Mouse (Mus musculus) CH12.LX (cell line): ENCODE results near the gene Rsph14. TPM values are rescaled to one million over a fixed set of nuclear protein-coding genes. Genes with fewer than 3 reads are reported as not detected.

ENCODE experiments used
- DNase-seq: peaks from one replicate; pipeline ENCODE4 v3.0.0-alpha.2; 2013; ENCODE audit errors: extremely low read depth
- H3K27ac ChIP-seq: 2 replicates; pipeline ENCODE4 v1.5.1; 2012; ENCODE audit warnings: low read depth, mild to moderate bottlenecking, control low read depth, moderate library complexity; ENCODE audit not compliant: insufficient read depth
- H3K27me3 ChIP-seq: replicated peaks from 2 replicates; pipeline ENCODE3; 2012; ENCODE audit warnings: inconsistent platforms
- H3K36me3 ChIP-seq, 2 experiments: replicated peaks in 1 of 2; 2 replicates each; pipeline versions ENCODE3 to v1.6.1; 2012; ENCODE audit warnings: inconsistent platforms in 1 of 2, low read length in 1 of 2, mild to moderate bottlenecking in 1 of 2, mixed read lengths in 1 of 2, moderate library complexity in 1 of 2; ENCODE audit not compliant: control insufficient read depth in 1 of 2, insufficient read depth in 1 of 2
- H3K4me1 ChIP-seq, 2 experiments: 2 replicates each; pipeline ENCODE4 v1.6.1; 2012; ENCODE audit warnings: inconsistent platforms in 1 of 2, moderate library complexity in 1 of 2; ENCODE audit not compliant: insufficient read depth in 2 of 2, control insufficient read depth in 1 of 2
- H3K4me2 ChIP-seq: 2 replicates; pipeline ENCODE4 v1.6.1; 2012; ENCODE audit warnings: low read depth, mild to moderate bottlenecking, control low read depth; ENCODE audit not compliant: poor library complexity, insufficient read depth, severe bottlenecking
- H3K4me3 ChIP-seq, 3 experiments: fragments of 150-350 bp in 1 of 3; sonication (generic) in 1 of 3; replicated peaks in 1 of 3; 2 replicates each; pipeline versions ENCODE3 to v1.5.1; 2011 to 2012; ENCODE audit warnings: low read depth in 2 of 3, low read length in 2 of 3, mild to moderate bottlenecking in 2 of 3, moderate library complexity in 2 of 3, control low read depth in 1 of 3, improper control_type of control experiment in 1 of 3, inconsistent platforms in 1 of 3, mixed read lengths in 1 of 3; ENCODE audit not compliant: poor library complexity in 1 of 3
- H3K79me2 ChIP-seq: replicated peaks from 2 replicates; pipeline ENCODE4 v1.6.1; 2012; ENCODE audit warnings: mild to moderate bottlenecking, moderate library complexity; ENCODE audit not compliant: control insufficient read depth, poor library complexity, insufficient read depth, severe bottlenecking; ENCODE audit errors: extremely low read depth
- H3K9ac ChIP-seq: 2 replicates; pipeline ENCODE4 v1.6.1; 2012; ENCODE audit warnings: low read depth, mild to moderate bottlenecking, control low read depth, moderate library complexity; ENCODE audit not compliant: insufficient read depth
- H3K9me3 ChIP-seq: replicated peaks from 2 replicates; pipeline ENCODE3; 2012; ENCODE audit warnings: low read length, inconsistent platforms, mixed read lengths
- BHLHE40 ChIP-seq: IDR thresholded peaks from 2 replicates; pipeline ENCODE4 v1.6.1; 2011; ENCODE audit warnings: mild to moderate bottlenecking, low read depth, low read length, improper control_type of control experiment
- CHD1 ChIP-seq: IDR thresholded peaks from 2 replicates; pipeline ENCODE4 v1.6.1; 2012; ENCODE audit warnings: low read depth, low read length, improper control_type of control experiment, inconsistent platforms
- CTCF ChIP-seq, 2 experiments: IDR thresholded peaks in 1 of 2; conservative IDR thresholded peaks in 1 of 2; 2 replicates each; pipeline ENCODE4 v1.5.1; 2011 to 2012; ENCODE audit warnings: low read depth in 2 of 2, low read length in 2 of 2, improper control_type of control experiment in 1 of 2, inconsistent platforms in 1 of 2, mild to moderate bottlenecking in 1 of 2, moderate library complexity in 1 of 2
- E2F4 ChIP-seq: IDR thresholded peaks from 2 replicates; pipeline ENCODE4 v1.6.1; 2011; ENCODE audit warnings: low read depth, low read length, improper control_type of control experiment; ENCODE audit not compliant: insufficient replicate concordance
- ELF1 ChIP-seq: IDR thresholded peaks from 2 replicates; pipeline ENCODE4 v1.6.1; 2014; ENCODE audit warnings: low read depth, mild to moderate bottlenecking, inconsistent platforms, low read length, improper control_type of control experiment
- ETS1 ChIP-seq: conservative IDR thresholded peaks from 2 replicates; pipeline ENCODE4 v1.6.1; 2012; ENCODE audit warnings: low read depth, mild to moderate bottlenecking, inconsistent platforms, low read length, improper control_type of control experiment, moderate library complexity
- IRF4 ChIP-seq: IDR thresholded peaks from 2 replicates; pipeline ENCODE4 v1.6.1; 2014; ENCODE audit warnings: low read depth, mild to moderate bottlenecking, inconsistent platforms, low read length, improper control_type of control experiment
- JUND ChIP-seq: conservative IDR thresholded peaks from 2 replicates; pipeline ENCODE4 v1.6.1; 2011; ENCODE audit warnings: low read depth, low read length, improper control_type of control experiment
- MAZ ChIP-seq: IDR thresholded peaks from 2 replicates; pipeline ENCODE4 v1.6.1; 2012; ENCODE audit warnings: low read depth, mild to moderate bottlenecking, inconsistent platforms, low read length, improper control_type of control experiment, moderate library complexity
- NELFE ChIP-seq: IDR thresholded peaks from 2 replicates; pipeline ENCODE4 v1.6.1; 2011; ENCODE audit warnings: low read depth, low read length, improper control_type of control experiment
- NRF1 ChIP-seq: IDR thresholded peaks from 2 replicates; pipeline ENCODE4 v1.6.1; 2014; ENCODE audit warnings: low read depth, mild to moderate bottlenecking, inconsistent platforms, low read length, improper control_type of control experiment, moderate library complexity
- RAD21 ChIP-seq: IDR thresholded peaks from 2 replicates; pipeline ENCODE4 v1.6.1; 2011; ENCODE audit warnings: low read depth, mild to moderate bottlenecking, low read length, improper control_type of control experiment, moderate library complexity
- SIN3A ChIP-seq: IDR thresholded peaks from 2 replicates; pipeline ENCODE4 v1.6.1; 2012; ENCODE audit warnings: low read length, improper control_type of control experiment, inconsistent platforms
- SMC3 ChIP-seq: IDR thresholded peaks from 2 replicates; pipeline ENCODE4 v1.6.1; 2011; ENCODE audit warnings: low read depth, low read length, improper control_type of control experiment
- TBP ChIP-seq: conservative IDR thresholded peaks from 2 replicates; pipeline ENCODE4 v1.6.1; 2011; ENCODE audit warnings: low read depth, low read length, improper control_type of control experiment
- ZC3H11A ChIP-seq: IDR thresholded peaks from 2 replicates; pipeline ENCODE4 v1.6.1; 2012; ENCODE audit warnings: low read depth, mild to moderate bottlenecking, inconsistent platforms, low read length, improper control_type of control experiment
- ZKSCAN1 ChIP-seq: IDR thresholded peaks from 2 replicates; pipeline ENCODE4 v1.6.1; 2012; ENCODE audit warnings: low read depth, inconsistent platforms, low read length, improper control_type of control experiment, borderline replicate concordance
- dilution Hi-C: fragments of 300-500 bp; cut with MboI; formaldehyde crosslinking; loops from 2 replicates; pipeline ENCODE4 v1.14.3; 2020; ENCODE audit warnings: low sequenced_read_pairs; ENCODE audit not compliant: extremely low pct_unique_long_range_greater_than_20kb, extremely low pct_ligation_motif_present
- in situ Hi-C: fragments of 300-500 bp; cut with MboI; formaldehyde crosslinking; loops from 3 replicates; pipeline ENCODE4 v1.14.3; 2019; ENCODE audit warnings: low sequenced_read_pairs, low pct_ligation_motif_present, low pct_unique_long_range_greater_than_20kb, mixed read lengths
- polyA plus RNA-seq: library from polyadenylated mRNA; unstranded; fragments of >175 nt; gene quantifications from 2 replicates; pipeline ENCODE4 v1.2.1, GENCODE M21; 2012; ENCODE audit warnings: low read depth; ENCODE audit not compliant: insufficient read length
- total RNA-seq, 2 experiments: library from RNA; depleted of rRNA; stranded (reverse); fragments of 300-350 nt in 1 of 2; fragments of >200 nt in 1 of 2; gene quantifications; 2 replicates each; pipeline ENCODE4 v1.2.3; 2012 to 2014

Rsph14 gene
- total and polyA plus RNA-seq, 3 experiments: not detected

DNA sequence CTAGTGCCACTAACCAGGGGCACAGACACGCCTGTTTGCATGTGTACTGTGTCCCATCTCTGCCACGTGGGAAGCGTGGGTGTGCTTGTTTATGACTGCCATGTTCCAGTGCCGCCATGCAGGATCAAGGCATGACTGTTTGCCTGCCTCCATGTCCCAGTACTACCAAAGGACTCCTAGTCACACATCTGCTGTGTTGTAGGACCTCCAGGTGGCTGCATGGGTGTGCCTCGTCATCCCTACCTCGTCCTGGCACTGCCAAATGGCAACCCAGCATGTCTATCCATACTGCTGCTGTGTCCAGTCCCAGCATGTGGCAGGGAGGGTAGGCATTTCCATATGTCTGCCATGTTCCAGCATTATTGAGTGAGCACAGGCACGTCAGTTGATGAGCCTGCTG, 104.1 kb downstream of the Rsph14 start:
- Histone ChIP-seq H3K36me3 (no peaks in the 10 kb centered on the region), H3K27ac (no peak overlapping the region), H3K27me3 (peaks cover 2% of the 10 kb centered on the region), H3K4me2 (no peak overlapping the region), H3K4me3 (no peak overlapping the region), H3K9ac (no peak overlapping the region), H3K79me2 (no peaks in the 10 kb centered on the region), H3K9me3 (peaks cover 5% of the 10 kb centered on the region), H3K4me1 (peaks cover 6 to 27% of the 10 kb centered on the region in 2 experiments)
- in situ Hi-C loops: no loop called here
- dilution Hi-C loops: no loop called here
- no peak for DNase-seq
- no peak for TF ChIP-seq BHLHE40
- TF ChIP-seq NRF1: no peak
- TF ChIP-seq SIN3A: no peak
- no peak for TF ChIP-seq NELFE
- no peak for TF ChIP-seq E2F4
- TF ChIP-seq JUND: no peak
- TF ChIP-seq CHD1: no peak
- TF ChIP-seq IRF4: no peak
- no peak for TF ChIP-seq ZC3H11A
- no peak for TF ChIP-seq TBP
- no peak for TF ChIP-seq MAZ
- TF ChIP-seq ZKSCAN1: no peak
- no peak for TF ChIP-seq SMC3
- no peak for TF ChIP-seq ELF1

GRCm38 (mm10) chr10:74925324-74925723, 107.1 kb downstream of the Rsph14 start:
- H3K9ac ChIP-seq: no peak overlapping the region
- no peak overlapping the region for H3K4me2 ChIP-seq
- H3K36me3 ChIP-seq: no peaks in the 10 kb centered on the region
- H3K27me3 ChIP-seq: peaks cover 2% of the 10 kb centered on the region
- no peak for DNase-seq
- no peaks in the 10 kb centered on the region for H3K79me2 ChIP-seq
- H3K9me3 ChIP-seq: peaks cover 5% of the 10 kb centered on the region
- no peak overlapping the region for H3K27ac ChIP-seq
- no peak overlapping the region for H3K4me3 ChIP-seq
- in situ Hi-C loops: no loop called here
- peaks cover 23 to 42% of the 10 kb centered on the region in 2 experiments for H3K4me1 ChIP-seq
- TF ChIP-seq CTCF (conservative IDR thresholded peaks at IDR 0.05 in 1 of 2, IDR thresholded peaks at IDR 0.05 in 1 of 2; ENCODE audit: low read depth in 2 of 2, low read length in 2 of 2): peak in 1 of 2 experiments; percentile 62; a peak in 2 of 4 replicates
- peak; percentile 37 for TF ChIP-seq SMC3
- no peak for TF ChIP-seq ETS1
- no peak for TF ChIP-seq TBP
- peak; percentile 39 for TF ChIP-seq RAD21
- TF ChIP-seq BHLHE40: no peak
- dilution Hi-C loops: no loop called here
